Mouse (Mus musculus) cerebellum, postnatal 14 days (tissue): ENCODE measurements at regions not wholly inside any gene's neighbourhood (a gene's known extent, or its start where the extent isn't known, plus 50 kb on each side); places are given as distances from the start of the nearest gene placed in this dataset.

Experiments used
- DNase-seq, 2 experiments: peaks; one replicate each; pipeline ENCODE4 v3.0.0; 2021; ENCODE audit warnings: mixed read lengths in 2 of 2

- peak in 1 of 2 experiments; percentile 23 for DNase-seq
Measured at GRCm38 (mm10) chr2:82698417-82698988, 244.9 kb upstream of the Fsip2 start.

- peak; percentile 35 to 51 for DNase-seq
Measured at GRCm38 (mm10) chr2:82701851-82702250, 241.6 kb upstream of the Fsip2 start.

- DNase-seq: no peak
Measured at GRCm38 (mm10) chr2:82715773-82716172, 227.7 kb upstream of the Fsip2 start.
